Mouse (Mus musculus) heart, postnatal 25 days (tissue): Measurements from ENCODE around the gene Kcnb1. TPM values are rescaled to one million over a fixed set of nuclear protein-coding genes. Genes with fewer than 3 reads are reported as not detected.
"Not testable (repeated sequence)": the region's sequence is repeated elsewhere in the genome, so short reads cannot be mapped to it uniquely, and the experiment has no call there.

Source experiments
- DNase-seq: peaks from one replicate; pipeline ENCODE4 v3.0.0; 2022; ENCODE audit warnings: low spot score
- intact Hi-C: fragments of 180-260 bp; cut with DNase I; formaldehyde crosslinking; loops from one replicate; pipeline ENCODE4 v1.15.1; 2025
- total RNA-seq, 2 experiments: library from RNA; stranded (reverse); gene quantifications; 2 replicates each; pipeline ENCODE4 v1.2.3; 2021

Gene Kcnb1
- total RNA-seq, 2 experiments from 2014 or later: 40.9 to 47.9 TPM

DNA sequence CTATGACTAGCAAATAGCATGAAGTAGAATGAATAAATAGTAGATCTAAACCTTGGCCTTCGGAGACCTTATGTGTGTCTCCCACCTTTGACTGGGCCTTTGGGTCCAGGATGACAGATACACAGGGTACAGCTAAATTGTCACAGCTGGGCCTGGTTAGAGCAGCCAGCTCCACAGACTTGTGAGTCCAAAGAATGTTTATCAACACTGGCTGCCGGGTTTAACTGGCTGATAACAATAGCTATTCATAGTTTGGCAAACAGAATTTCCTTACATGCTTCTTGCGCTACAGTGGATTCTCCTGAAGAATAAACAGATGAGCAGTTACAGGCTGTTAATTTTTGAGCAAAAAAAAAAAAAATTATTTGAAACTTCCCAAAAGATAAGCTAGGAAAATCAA, 19.0 kb upstream of the Kcnb1 start:
- intact Hi-C loops: no loop called here
- no peak for DNase-seq

DNA sequence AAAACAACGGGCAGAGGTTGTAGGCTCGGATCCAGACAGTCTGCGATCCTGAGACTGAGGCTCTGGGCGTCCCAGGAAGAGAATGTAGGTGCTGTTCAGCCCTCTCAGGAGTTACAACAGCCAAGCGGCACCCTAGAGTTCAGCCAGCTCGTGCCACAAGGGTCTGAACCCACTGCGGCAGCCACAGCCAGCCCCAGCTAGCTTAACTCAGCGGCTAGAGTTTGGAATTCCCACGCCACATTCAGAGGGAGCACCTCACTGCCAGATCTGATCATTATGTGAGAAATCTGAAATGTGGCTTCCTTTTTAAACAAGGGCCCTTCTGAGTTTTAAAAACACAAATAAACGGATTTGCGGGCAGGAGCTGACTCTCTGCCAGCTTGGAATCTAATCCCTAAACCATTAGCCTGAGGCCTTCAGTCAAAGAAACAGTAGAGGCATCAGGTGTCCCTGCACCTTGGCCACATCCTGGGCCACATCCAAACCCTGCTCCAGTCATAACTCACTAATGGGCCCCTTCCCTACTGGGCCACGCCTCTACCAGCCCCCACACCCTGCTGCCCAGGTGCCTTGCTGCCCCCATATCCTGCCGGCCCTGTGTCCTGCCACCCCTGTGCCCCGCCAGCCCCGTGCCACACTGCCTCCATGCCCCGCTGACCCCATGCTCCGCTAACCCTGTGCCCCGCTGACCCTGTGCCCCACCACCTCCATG, 16.1 kb upstream of the Kcnb1 start:
- no peak for DNase-seq
- intact Hi-C loops: no loop called here

DNA sequence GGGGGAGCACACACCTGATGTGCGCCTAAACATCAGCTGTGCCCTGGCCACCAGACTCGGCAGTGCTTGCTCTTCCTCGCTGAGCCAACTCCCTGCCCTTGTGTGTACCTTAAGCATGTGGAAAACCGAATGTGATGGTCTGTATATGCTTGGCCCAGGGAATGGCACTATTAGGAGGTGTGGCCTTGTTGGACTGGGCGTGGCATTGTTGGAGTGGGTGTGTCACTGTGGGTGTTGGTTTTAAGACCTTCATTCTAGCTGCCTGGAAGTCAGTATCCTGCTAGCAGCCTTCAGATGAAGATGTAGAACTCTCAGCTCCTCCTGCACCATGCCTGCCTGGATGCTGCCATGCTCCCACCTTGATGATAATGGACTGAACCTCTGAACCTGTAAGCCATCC, 14.7 kb upstream of the Kcnb1 start:
- not testable (repeated sequence) for DNase-seq
- intact Hi-C loops: loop anchor here (5.0 kb wide), 1 partner anchor 132 kb away; no protein-coding TSS in a partner anchor

DNA sequence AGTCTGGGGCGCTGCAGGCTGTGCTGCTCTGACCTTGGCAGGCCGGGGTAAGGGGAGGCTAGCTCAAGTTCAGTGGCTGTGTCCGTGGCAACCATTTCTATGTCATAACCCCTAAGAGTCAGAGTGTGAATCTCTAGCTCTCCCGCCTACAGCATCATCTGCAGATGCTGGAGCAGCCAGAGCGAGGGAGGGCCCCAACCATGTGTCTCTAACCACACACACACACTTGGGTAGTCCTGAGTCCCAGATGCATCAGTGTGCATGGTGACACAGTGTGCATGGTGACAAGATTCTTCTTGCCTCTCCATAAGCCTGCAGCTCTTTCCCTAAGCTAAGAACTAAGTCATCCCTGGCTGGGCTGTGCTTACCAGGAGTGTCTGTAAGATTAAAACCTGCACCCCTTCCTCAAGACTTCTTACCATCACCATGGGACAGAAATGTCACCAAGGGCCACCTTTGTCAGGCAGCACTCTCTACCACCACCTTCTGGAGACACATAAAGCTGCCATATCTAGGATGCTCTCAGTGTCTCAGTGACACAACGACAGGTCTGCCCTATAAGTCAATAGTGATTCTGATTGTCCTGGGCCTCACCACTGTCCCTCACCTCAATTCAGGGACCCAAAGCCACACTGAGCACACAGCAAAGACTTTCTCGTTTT, 13.7 kb upstream of the Kcnb1 start:
- intact Hi-C loops: loop anchor here (5.0 kb wide), 1 partner anchor 131 kb away; no protein-coding TSS in a partner anchor
- DNase-seq: no peak

GRCm38 (mm10) chr2:167201463-167202291, 11.7 kb upstream of the Kcnb1 start:
- intact Hi-C loops: loop anchor here (5.0 kb wide), 1 partner anchor 129 kb away; no protein-coding TSS in a partner anchor
- no peak for DNase-seq

DNA sequence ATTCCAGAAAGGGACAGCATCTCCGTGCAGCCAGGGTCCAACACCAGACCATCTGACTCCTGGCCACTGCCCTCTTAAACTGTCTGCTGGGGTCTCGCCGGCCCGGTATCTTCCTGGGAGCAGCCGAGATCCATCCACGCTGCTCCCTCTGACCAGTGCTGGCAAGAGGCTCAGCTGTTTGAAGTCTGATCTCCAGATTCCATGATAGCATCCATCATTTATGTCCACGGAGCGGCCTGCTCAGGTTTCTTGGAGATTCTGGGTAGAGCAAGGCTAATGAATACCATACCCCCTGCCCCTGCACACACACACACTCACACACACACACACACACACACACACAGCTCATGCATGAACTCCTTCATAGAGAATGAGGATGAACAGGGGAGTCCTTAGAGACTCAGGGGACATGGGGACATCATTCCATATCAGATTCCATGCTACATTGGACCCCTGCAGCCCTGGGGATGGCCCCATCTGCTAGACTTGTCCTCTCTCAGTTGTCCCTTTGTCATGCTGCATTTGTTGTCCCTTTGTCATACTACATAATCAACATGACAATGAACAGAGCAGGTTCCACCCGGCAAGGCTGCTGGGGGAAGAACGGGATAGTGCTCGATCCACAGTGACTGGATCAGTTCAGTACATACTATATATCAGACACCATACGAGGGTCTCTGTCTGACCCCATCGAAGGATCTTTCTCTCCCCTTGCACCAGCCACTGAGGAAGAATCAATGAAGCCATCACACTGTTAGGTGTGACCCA, 8.9 kb upstream of the Kcnb1 start:
- no peak for DNase-seq

DNA sequence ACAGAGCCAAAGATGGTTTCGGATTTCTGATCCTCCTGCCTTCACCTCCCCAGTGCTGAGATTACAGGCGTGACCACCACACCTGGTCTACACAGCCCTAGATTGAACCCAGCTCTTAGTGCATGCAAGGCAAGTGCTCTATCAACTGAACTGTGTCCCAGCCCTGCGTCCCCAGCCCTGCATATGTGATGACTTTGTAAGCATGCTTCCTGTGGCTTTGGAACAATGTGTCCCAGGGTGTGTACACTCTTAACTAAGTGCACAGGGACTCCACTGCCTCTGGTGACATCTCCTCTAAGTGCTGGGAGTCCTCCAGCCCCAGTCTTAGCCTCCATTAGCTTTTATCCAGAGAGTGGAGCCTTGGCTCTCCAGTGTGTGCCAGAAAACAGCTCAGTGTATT, 3.4 kb upstream of the Kcnb1 start:
- no peak for DNase-seq
- intact Hi-C loops: no loop called here

More for the DNA sequence above, 8.9 kb upstream of the Kcnb1 start:
- intact Hi-C loops: no loop called here

- no peak for DNase-seq
Observed at GRCm38 (mm10) chr2:167189291-167190075, 472 bp downstream of the Kcnb1 start.

GRCm38 (mm10) chr2:167188315-167189207, 1.4 kb downstream of the Kcnb1 start:
- intact Hi-C loops: loop anchor here (1.0 to 2.0 kb wide), 2 partner anchors 14 to 76 kb away; no protein-coding TSS in a partner anchor
- peak; percentile 67 for DNase-seq

More at GRCm38 (mm10) chr2:167189291-167190075, 472 bp downstream of the Kcnb1 start:
- intact Hi-C loops: loop anchor here (1.0 to 2.0 kb wide), 3 partner anchors 15 to 77 kb away; no protein-coding TSS in a partner anchor

DNA sequence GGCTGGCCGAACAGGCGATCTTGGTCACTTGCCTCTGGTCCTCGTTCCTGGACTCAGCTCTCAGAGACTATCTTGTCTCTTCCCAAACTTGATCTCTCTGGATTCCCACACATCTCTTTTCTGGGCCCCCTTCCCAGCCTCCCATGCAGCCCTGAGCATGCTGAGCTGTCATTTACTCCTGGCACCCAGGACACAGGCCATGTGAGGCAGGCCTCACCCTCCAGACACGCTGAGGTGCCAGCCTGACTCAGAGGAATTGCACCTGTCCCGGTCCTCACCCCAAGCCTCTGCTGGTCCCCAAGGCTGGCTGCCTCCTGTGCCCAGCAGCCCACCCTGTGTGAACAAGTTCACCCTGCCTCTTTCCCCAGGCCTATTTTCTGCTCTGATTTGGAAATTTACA, 2.8 kb downstream of the Kcnb1 start:
- intact Hi-C loops: no loop called here
- DNase-seq: no peak

GRCm38 (mm10) chr2:167186544-167186943, 3.4 kb downstream of the Kcnb1 start:
- DNase-seq: no peak
- intact Hi-C loops: no loop called here

DNA sequence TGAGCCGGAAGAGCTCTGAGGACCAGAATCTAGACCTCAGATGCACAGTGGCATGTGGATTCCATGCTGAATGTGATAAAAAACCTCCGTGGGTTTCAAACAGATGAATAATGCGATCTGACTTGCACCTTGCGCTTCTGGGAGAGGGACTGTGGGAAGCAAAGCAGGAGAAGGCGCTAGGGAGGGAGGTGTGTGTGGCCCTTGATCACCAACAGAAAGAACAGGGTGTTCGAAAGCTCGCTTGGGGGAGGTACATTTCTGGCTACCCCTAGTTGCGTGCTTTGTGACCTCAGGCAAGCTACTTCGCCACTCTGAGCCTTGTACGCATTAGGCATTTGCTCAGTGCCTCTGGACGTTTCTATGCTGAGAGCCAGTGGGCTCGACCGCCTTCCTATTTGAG, 4.0 kb downstream of the Kcnb1 start:
- intact Hi-C loops: no loop called here
- no peak for DNase-seq

DNA sequence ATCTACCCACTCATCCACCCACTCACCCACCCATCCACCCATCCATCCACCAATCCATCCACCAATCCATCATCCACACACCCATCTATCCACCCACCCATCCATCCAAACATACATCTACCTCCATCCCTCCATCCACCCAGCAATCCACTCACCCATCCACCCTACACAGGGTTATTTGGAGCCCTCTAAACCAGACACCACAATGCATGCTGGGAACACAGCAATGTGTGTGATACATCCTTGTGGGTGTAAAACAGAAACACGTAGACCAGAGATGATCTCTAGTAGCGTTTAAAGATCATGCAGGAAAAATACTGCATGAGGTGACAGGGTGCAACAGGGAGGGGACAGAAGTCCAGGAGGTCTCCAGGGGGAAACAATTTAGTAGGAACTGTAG, 4.5 kb downstream of the Kcnb1 start:
- intact Hi-C loops: loop anchor here (2.0 kb wide), 1 partner anchor 63 kb away; no protein-coding TSS in a partner anchor
- no peak for DNase-seq

DNA sequence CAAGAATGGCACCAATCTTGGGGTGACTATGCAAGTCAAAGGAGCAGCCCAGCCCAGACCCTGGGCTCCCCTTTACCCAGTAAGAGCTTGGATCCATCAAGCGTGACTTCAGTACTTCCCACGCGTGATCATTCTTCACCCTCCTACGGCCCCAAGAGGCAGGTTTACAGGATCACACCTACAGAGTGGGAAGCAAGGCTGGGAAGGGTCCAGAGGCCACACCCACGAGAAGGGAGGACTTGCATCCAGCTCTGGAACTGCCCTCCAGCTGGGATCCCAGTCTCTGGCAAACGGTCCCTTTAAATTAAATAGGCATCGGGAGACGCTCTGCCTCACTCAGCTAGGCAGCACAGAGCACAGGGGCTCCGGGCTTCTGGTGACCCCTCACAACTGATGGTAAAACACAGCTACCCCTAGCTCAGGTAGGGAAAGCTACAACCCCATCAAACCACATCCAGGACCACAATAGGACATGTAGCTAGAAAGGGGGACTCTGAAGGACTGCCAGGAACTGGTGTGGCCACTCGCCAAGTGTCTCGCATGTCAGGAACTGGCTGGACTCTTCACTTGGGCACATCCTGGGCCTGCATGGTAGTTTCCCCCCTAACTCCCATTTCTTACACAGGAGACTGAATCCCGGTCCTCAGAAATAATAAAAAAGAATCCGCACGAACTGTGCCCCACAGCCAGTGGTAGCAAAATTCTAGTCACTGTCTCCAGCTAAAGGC, 8.1 kb downstream of the Kcnb1 start:
- intact Hi-C loops: no loop called here

DNA sequence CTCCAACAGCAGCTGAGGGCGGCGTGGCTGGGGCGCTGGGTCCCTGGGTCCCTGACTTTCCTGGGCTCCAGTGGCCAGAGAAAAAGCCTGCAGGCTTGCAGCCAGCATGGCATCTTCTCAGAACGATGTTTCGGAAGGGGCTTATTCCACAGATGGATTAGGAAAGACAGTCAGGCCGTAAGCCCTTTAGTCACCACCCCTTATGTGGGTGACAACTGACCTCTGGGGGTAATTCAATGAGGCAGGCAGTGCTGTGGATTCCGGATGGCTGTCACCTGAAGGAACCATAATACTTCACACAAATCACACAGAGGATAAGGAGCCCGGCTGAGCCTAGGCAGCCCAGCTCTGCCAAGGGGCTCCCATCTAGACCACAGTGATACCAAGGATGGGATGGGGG, 8.9 kb downstream of the Kcnb1 start:
- intact Hi-C loops: no loop called here
- DNase-seq: no peak

More for the DNA sequence above, 8.1 kb downstream of the Kcnb1 start:
- DNase-seq: no peak

GRCm38 (mm10) chr2:167179301-167179700, 10.7 kb downstream of the Kcnb1 start:
- no peak for DNase-seq
- intact Hi-C loops: no loop called here

- no peak for DNase-seq
- intact Hi-C loops: no loop called here
Observed at GRCm38 (mm10) chr2:167177231-167177641, 12.7 kb downstream of the Kcnb1 start.
